Mouse (Mus musculus) neural tube, embryonic 15.5 days (tissue): ENCODE data around the gene Gm28729. TPM values are rescaled to one million over a fixed set of nuclear protein-coding genes. Genes with fewer than 3 reads are reported as not detected.
"Not testable (repeated sequence)": the region's sequence is repeated elsewhere in the genome, so short reads cannot be mapped to it uniquely, and the experiment has no call there.

ENCODE experiments used
- ATAC-seq: fragments of 200-750 bp; cut with Nextera tagmentation; 2 replicates; pipeline ENCODE4 v1.8.0; 2017; ENCODE audit warnings: mild to moderate bottlenecking, moderate TSS enrichment, moderate library complexity; ENCODE audit not compliant: low FRiP score
- H3K27ac ChIP-seq: fragments of 300-500 bp; sonication (generic); replicated peaks from 2 replicates; pipeline ENCODE4 v1.5.1; 2015; ENCODE audit warnings: mild to moderate bottlenecking, inconsistent platforms
- H3K27me3 ChIP-seq: fragments of 300-500 bp; sonication (generic); replicated peaks from 2 replicates; pipeline ENCODE4 v1.6.1; 2015; ENCODE audit warnings: inconsistent platforms
- H3K36me3 ChIP-seq: fragments of 300-500 bp; sonication (generic); 2 replicates; pipeline ENCODE4 v1.6.1; 2015; ENCODE audit warnings: inconsistent platforms
- H3K4me1 ChIP-seq: fragments of 300-500 bp; sonication (generic); 2 replicates; pipeline ENCODE4 v1.6.1; 2015; ENCODE audit warnings: inconsistent platforms
- H3K4me2 ChIP-seq: fragments of 300-500 bp; sonication (generic); 2 replicates; pipeline ENCODE4 v1.6.1; 2015; ENCODE audit warnings: inconsistent platforms, mild to moderate bottlenecking, moderate library complexity
- H3K4me3 ChIP-seq: fragments of 300-500 bp; sonication (generic); replicated peaks from 2 replicates; pipeline ENCODE4 v1.5.1; 2015; ENCODE audit warnings: mild to moderate bottlenecking, inconsistent platforms
- H3K9ac ChIP-seq: fragments of 300-500 bp; sonication (generic); replicated peaks from 2 replicates; pipeline ENCODE4 v1.6.1; 2015; ENCODE audit warnings: mild to moderate bottlenecking, inconsistent platforms
- H3K9me3 ChIP-seq: fragments of 300-500 bp; sonication (generic); replicated peaks from 2 replicates; pipeline ENCODE4 v1.6.1; 2016; ENCODE audit warnings: inconsistent platforms
- WGBS: fragments of 180-500 bp; shearing (Covaris S2); methylation state at CpG from one replicate; pipeline ENCODE4 v1.1.7; 2015; ENCODE audit warnings: mixed read lengths; 5-methylcytosine and 5-hydroxymethylcytosine counted together
- polyA plus RNA-seq: library from polyadenylated mRNA; unstranded; fragments of >200 nt; fragmentation: Nextera tagmentation; extraction: Ambion mirVana; gene quantifications from 2 replicates; pipeline ENCODE4 v1.2.1, GENCODE M21; 2015

Gene Gm28729
- polyA plus RNA-seq, 1 experiment from 2014 or later: not detected

- Histone ChIP-seq H3K36me3 (no peaks in the 10 kb centered on the region), H3K27me3 (no peaks in the 10 kb centered on the region), H3K27ac (no peak overlapping the region), H3K4me3 (no peak overlapping the region), H3K4me1 (no peaks in the 10 kb centered on the region), H3K4me2 (no peak overlapping the region), H3K9me3 (no peaks in the 10 kb centered on the region), H3K9ac (no peak overlapping the region)
- no peak for ATAC-seq
- WGBS: 45% methylated on average over 4 of the region's 4 CpGs
These were observed 7.6 kb downstream of the Gm28729 start for GRCm38 (mm10) chr9:96517429-96517828.

DNA sequence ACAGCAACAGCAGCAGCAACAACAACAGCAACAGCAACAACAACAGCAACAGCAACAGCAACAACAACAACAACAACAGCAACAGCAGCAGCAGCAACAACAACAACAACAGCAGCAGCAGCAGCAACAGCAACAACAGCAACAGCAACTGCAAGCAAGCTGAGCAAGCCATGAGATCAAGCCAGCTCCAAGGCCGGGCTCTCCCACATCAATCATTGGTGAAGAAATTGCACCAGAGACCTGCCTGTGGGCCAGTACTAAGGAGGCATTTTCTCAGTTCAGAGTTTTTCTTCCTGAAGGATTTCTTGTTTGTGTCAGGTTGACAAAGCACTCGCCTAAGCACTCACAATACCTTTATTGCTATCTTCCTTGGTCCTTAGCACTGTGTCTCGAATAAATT, 8.3 kb downstream of the Gm28729 start:
- Histone ChIP-seq H3K4me1 (no peaks in the 10 kb centered on the region), H3K4me3 (no peak overlapping the region), H3K9me3 (no peaks in the 10 kb centered on the region), H3K27ac (no peak overlapping the region), H3K36me3 (no peaks in the 10 kb centered on the region), H3K4me2 (no peak overlapping the region), H3K27me3 (no peaks in the 10 kb centered on the region), H3K9ac (no peak overlapping the region)
- no peak for ATAC-seq
- WGBS: 49% methylated on average over 3 of the region's 3 CpGs

DNA sequence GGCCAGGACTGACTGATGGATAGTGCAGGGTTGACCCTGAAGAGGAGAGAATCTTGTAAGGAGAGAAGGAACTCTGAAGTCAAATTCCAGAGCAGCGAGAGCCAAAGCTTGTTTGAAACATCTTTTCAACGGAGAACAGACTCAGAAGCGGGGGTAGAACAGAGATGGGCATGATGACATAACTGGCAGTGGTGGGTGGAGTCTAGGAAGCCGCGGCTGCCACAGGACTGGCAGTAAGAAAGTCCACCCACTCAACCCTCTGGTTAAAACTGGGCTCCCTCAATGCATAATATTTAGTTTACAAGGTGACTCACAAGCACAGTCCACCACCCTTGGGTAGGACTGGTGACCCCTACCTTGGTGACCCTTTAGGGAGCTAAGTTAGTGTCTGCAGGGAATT, 9.3 kb downstream of the Gm28729 start:
- no peaks in the 10 kb centered on the region for H3K4me1 ChIP-seq
- no peaks in the 10 kb centered on the region for H3K36me3 ChIP-seq
- 89% methylated on average over 5 of the region's 5 CpGs for WGBS
- ATAC-seq: no peak
- H3K4me3 ChIP-seq: no peak overlapping the region
- no peak overlapping the region for H3K9ac ChIP-seq
- no peaks in the 10 kb centered on the region for H3K9me3 ChIP-seq
- no peaks in the 10 kb centered on the region for H3K27me3 ChIP-seq
- H3K27ac ChIP-seq: no peak overlapping the region
- H3K4me2 ChIP-seq: no peak overlapping the region

DNA sequence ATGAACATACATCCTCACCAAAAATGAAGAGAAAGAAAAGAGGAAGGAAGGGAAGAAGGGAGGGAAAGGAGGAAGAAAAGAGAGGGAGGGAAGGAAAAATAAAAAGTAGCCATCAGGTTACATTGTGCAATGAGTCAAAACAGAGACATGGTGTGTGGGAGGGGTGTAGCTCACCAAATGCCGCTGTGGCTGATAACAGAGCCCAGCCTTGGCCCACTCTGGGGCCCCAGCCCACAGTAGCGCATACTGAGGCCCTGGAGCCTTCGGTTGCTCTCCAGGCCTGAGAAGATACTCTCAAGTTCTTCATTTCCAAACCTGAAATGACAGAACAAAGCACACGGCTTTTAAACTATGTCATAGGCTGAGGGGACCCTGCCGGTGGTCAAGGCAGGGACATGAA, 10.8 kb downstream of the Gm28729 start:
- H3K4me3 ChIP-seq: no peak overlapping the region
- WGBS: 89% methylated on average over 5 of the region's 5 CpGs
- H3K9me3 ChIP-seq: no peaks in the 10 kb centered on the region
- no peak overlapping the region for H3K4me2 ChIP-seq
- no peaks in the 10 kb centered on the region for H3K36me3 ChIP-seq
- H3K27ac ChIP-seq: no peak overlapping the region
- H3K27me3 ChIP-seq: no peaks in the 10 kb centered on the region
- no peak for ATAC-seq
- no peaks in the 10 kb centered on the region for H3K4me1 ChIP-seq
- H3K9ac ChIP-seq: no peak overlapping the region

DNA sequence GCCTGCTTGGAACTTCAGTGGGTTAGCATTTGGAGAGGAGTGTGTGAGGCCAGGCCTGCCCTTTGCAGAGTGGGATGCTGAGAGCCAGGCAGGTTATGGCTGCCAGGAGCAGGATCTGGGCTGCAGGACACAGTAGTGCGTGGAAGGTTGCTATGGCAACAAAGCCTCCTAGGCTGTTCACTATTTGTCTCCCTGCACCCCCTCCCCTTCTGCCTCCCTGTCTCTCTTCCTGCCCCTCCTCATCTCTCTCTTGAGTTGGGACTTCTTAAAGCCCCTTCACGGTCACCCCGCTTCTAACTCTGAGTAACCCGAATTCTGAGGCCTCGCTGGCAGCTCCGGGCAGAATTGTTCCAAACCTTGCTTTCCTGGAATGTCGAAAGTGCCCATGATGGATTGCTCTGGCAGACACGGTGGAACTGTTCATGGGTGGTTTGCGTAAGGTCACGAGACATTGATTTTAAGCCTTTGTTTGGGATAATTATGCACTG, 19.0 kb downstream of the Gm28729 start:
- peak; percentile 93 for ATAC-seq

DNA sequence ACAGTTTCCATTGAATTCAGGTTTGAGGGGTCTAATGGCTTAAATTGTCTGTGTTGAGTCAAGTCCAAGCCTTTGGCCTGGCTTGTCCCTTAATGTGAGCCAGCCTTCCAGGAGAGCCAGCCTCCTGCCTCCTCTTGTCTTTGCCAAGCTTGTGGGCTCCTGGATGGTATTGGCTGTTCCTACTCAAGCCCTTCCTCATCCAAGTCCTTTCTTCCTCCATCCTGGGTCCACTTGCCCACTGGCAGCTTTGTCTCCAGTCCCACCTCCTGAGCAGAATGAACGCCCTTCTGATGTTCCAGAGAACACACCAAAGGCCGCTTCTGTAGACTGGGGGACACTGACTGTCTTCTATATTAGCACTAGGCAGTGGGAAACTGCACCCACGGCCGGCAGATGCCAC, 19.9 kb downstream of the Gm28729 start:
- Histone ChIP-seq H3K4me1 (peaks cover 15% of the 10 kb centered on the region), H3K4me2 (no peak overlapping the region), H3K27me3 (no peaks in the 10 kb centered on the region), H3K9me3 (no peaks in the 10 kb centered on the region), H3K27ac (peak overlapping the region; percentile 74), H3K36me3 (no peaks in the 10 kb centered on the region), H3K9ac (no peak overlapping the region), H3K4me3 (no peak overlapping the region)
- WGBS: 95% methylated on average over 4 of the region's 4 CpGs
- no peak for ATAC-seq

More for the DNA sequence above, 19.0 kb downstream of the Gm28729 start:
- Histone ChIP-seq H3K4me2 (peak overlapping the region; percentile 50), H3K27ac (peak overlapping the region; percentile 74), H3K4me1 (peaks cover 15% of the 10 kb centered on the region), H3K9ac (0 out of 2 replicates have a peak overlapping the region, but pooled peaks have one; percentile 14), H3K36me3 (no peaks in the 10 kb centered on the region), H3K9me3 (no peaks in the 10 kb centered on the region), H3K27me3 (no peaks in the 10 kb centered on the region), H3K4me3 (peak overlapping the region; percentile 25)
- WGBS: 10% methylated on average over 10 of the region's 10 CpGs

DNA sequence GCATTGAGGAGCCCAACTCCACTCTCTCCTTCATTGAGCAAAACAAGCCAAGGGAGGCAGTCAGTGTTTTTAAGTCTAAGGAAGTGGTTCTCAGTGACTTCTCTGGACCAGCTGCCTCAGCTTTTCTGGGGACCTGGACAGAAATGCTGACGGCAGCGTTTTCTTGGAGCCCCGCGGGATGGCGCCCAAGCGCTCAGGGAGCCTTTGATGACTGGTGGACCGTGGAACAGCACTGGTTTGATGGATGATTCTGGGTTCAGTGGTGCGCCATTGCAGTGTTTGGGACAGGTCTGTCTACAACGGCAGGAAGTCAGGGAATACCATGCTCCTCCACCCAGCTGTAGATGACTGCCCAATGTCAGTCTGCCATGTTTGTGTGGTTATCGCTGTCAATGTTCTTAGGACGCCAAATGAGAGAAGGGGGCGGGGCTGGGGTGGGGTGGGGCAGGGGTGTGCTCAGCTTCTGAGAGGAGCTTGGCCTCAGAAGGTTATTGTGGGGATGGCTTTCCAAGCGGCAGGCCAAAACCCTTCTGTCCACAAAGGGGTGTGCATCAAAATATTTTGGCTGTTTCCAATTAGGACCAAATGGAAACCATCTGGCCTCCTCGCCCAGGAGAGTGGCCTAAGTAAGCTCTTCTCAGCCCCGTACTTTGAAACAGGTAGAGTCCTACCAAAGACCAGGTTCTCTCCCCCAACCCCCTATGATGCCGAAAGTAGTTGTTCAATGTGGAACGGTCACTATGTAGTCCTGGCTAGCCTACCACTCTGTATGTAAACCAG, 20.8 kb downstream of the Gm28729 start:
- Histone ChIP-seq H3K27me3 (no peaks in the 10 kb centered on the region), H3K27ac (no peak overlapping the region), H3K9ac (no peak overlapping the region), H3K4me3 (no peak overlapping the region), H3K9me3 (no peaks in the 10 kb centered on the region), H3K36me3 (no peaks in the 10 kb centered on the region), H3K4me1 (peaks cover 15% of the 10 kb centered on the region), H3K4me2 (no peak overlapping the region)
- 89% methylated on average over 17 of the region's 17 CpGs for WGBS
- no peak for ATAC-seq

GRCm38 (mm10) chr9:96502856-96503610, 22.0 kb downstream of the Gm28729 start:
- H3K36me3 ChIP-seq: no peaks in the 10 kb centered on the region
- no peak overlapping the region for H3K4me3 ChIP-seq
- H3K27me3 ChIP-seq: no peaks in the 10 kb centered on the region
- H3K27ac ChIP-seq: no peak overlapping the region
- no peak for ATAC-seq
- no peak overlapping the region for H3K9ac ChIP-seq
- no peaks in the 10 kb centered on the region for H3K9me3 ChIP-seq
- H3K4me2 ChIP-seq: no peak overlapping the region
- peaks cover 15% of the 10 kb centered on the region for H3K4me1 ChIP-seq
- 87% methylated on average over 6 of the region's 6 CpGs for WGBS

DNA sequence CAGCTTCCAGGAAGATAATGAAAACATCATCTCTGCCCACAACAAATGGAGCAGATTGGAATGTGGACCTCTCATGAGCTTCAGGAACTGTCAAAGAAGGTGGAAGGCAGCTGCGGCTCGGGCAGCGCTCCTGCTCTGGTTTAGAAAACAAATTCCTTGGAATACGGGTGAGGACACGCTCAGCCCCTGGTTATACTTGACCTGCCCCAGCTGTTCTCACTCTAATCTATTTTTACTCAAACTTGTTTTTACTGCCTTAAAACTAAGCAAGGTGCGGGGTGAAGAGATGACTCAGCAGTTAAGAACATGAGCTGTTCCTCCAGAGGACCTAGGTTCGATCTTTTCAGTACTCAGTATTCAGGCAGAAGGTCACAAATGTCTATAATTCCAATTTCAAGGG, 23.8 kb downstream of the Gm28729 start:
- no peak for ATAC-seq
- H3K36me3 ChIP-seq: no peaks in the 10 kb centered on the region

DNA sequence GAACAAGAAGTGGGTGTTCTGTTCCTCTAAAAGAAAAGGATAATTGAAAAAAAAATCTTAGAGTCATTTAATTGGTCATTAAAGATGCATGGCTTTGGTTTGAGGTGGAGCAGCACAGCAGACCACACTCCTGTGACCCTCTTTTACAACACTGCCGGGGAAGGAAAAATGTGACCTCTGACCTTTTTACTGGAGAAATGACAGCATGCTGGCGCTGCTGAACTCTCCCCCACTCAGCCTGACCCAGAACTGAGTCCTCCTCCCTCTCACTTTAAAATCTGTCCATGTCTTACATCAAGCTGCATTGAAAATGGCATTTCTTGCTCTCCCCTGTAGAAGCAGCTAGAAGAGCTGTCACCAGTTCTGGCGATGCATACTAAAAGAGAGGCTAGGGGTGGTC, 31.9 kb downstream of the Gm28729 start:
- WGBS: 13% methylated on average over 3 of the region's 3 CpGs
- Histone ChIP-seq H3K27me3 (no peaks in the 10 kb centered on the region), H3K9me3 (no peaks in the 10 kb centered on the region), H3K27ac (no peak overlapping the region), H3K4me2 (peak overlapping the region; percentile 37), H3K4me1 (peaks cover 11% of the 10 kb centered on the region), H3K9ac (no peak overlapping the region), H3K36me3 (no peaks in the 10 kb centered on the region), H3K4me3 (no peak overlapping the region)
- ATAC-seq: no peak

More for the DNA sequence above, 23.8 kb downstream of the Gm28729 start:
- Histone ChIP-seq H3K27me3 (no peaks in the 10 kb centered on the region), H3K4me3 (no peak overlapping the region), H3K9ac (no peak overlapping the region), H3K4me2 (no peak overlapping the region), H3K9me3 (no peaks in the 10 kb centered on the region), H3K27ac (no peak overlapping the region), H3K4me1 (peaks cover 11% of the 10 kb centered on the region)
- WGBS: 86% methylated on average over 7 of the region's 7 CpGs

- Histone ChIP-seq H3K4me3 (no peak overlapping the region), H3K9ac (no peak overlapping the region), H3K36me3 (no peaks in the 10 kb centered on the region), H3K4me1 (peaks cover 11% of the 10 kb centered on the region), H3K4me2 (no peak overlapping the region), H3K27me3 (no peaks in the 10 kb centered on the region), H3K27ac (no peak overlapping the region), H3K9me3 (no peaks in the 10 kb centered on the region)
- ATAC-seq: no peak
- 46% methylated on average over 12 of the region's 12 CpGs for WGBS
These were observed 33.3 kb downstream of the Gm28729 start for GRCm38 (mm10) chr9:96491810-96492209.

DNA sequence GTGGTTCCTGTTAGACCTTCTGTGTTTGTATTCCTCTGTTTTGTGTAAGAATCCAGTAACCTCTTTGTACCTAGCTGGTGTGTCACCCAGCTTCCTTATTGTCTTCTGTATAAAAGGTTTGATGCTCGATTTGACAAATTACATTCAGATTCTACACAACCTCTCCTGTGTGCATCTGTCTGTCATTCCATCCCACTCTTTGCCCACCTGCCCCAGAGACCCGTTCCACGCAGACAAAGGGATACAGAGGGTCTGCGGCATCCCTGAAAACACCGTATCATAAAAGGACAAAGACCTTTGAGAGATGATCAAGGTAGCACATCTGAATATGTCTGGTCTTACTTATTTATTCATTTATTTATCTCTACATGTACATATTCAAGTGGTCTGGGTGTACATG, 37.2 kb downstream of the Gm28729 start:
- H3K9ac ChIP-seq, H3K36me3 ChIP-seq, H3K27me3 ChIP-seq, H3K4me2 ChIP-seq, H3K27ac ChIP-seq, H3K4me1 ChIP-seq, H3K9me3 ChIP-seq, H3K4me3 ChIP-seq, ATAC-seq: not testable (repeated sequence)
- 91% methylated on average over 5 of the region's 5 CpGs for WGBS
